Mouse (Mus musculus): ENCODE measurements around the gene Aqp7. TPM values are rescaled to one million over a fixed set of nuclear protein-coding genes. Genes with fewer than 3 reads are reported as not detected.

Aqp7 gene
- total RNA-seq, 2 experiments from 2014 or later: not detected

DNA sequence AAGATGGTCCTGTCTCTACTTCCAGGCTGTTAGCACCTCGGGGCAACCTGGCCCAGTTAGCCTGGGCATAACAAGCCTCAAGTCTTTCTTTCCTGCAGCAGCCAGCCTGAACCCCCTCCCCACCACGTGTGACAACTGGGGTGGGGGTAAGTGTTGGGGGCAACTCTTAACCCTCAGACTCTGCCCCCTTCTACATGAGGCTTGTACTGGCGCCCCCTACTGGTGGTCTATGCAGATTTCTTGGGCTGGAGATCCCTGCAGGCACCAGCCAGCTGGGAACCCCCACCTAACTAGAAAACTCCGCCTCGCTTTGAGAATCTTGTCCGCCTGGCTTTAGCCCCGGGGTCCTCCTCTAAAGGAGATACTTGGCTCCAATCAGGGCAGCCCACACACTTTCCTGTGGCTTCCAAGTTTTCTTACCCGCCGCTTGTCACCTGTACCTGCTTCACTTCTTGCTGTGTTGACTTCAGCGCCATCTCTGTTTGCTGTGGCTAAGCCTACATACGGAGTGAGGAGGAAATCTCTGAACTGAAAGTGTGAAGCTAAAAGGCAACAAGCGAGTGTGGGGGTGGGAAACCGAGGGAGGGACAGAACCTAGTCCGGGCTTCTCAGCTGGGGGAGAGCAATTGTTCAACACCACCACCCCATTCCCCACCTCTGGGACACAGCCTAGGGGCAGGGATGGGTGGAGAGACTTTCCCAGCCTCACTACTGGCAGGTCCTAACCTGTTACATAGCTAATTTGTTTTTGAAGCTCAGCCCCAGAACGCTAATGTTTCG lies 16.1 kb upstream of the Aqp7 start:
- peak; percentile 70 for ATAC-seq (replicated peaks; ENCODE audit: poor library complexity)

GRCm38 (mm10) chr4:41063351-41063750 lies 15.4 kb upstream of the Aqp7 start:
- ATAC-seq (replicated peaks; ENCODE audit: poor library complexity): no peak

- no peak for ATAC-seq (replicated peaks; ENCODE audit: poor library complexity)
These were observed 9.4 kb upstream of the Aqp7 start for GRCm38 (mm10) chr4:41057361-41057760.

- no peak for ATAC-seq (replicated peaks; ENCODE audit: poor library complexity)
These were observed 8.9 kb upstream of the Aqp7 start for GRCm38 (mm10) chr4:41056742-41057332.

- ATAC-seq (replicated peaks; ENCODE audit: poor library complexity): no peak
These were observed 8.3 kb upstream of the Aqp7 start for GRCm38 (mm10) chr4:41056253-41056652.

DNA sequence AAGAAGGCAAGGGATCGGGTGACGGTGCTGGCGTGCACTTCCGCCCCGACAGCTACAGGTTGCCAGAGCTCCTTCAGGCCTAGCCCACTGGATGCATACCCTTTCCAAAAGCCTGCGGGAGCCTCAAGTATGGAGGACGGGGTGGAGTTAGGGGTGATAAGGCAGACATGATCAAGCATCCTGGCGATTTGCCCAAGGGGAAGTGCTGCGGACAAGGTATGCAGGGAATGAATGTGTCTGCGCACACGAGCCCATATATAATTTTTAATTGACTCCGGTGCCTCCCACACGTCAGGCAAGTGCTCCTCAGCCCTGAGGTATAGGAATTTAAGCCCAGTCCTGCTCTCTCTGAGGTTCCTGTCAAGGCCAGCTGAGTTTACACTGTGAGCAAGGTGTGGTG lies 7.2 kb upstream of the Aqp7 start:
- ATAC-seq (replicated peaks; ENCODE audit: poor library complexity): peak; percentile 52

- no peak for ATAC-seq (replicated peaks; ENCODE audit: poor library complexity)
These were observed 3.8 kb upstream of the Aqp7 start for GRCm38 (mm10) chr4:41051781-41052180.

DNA sequence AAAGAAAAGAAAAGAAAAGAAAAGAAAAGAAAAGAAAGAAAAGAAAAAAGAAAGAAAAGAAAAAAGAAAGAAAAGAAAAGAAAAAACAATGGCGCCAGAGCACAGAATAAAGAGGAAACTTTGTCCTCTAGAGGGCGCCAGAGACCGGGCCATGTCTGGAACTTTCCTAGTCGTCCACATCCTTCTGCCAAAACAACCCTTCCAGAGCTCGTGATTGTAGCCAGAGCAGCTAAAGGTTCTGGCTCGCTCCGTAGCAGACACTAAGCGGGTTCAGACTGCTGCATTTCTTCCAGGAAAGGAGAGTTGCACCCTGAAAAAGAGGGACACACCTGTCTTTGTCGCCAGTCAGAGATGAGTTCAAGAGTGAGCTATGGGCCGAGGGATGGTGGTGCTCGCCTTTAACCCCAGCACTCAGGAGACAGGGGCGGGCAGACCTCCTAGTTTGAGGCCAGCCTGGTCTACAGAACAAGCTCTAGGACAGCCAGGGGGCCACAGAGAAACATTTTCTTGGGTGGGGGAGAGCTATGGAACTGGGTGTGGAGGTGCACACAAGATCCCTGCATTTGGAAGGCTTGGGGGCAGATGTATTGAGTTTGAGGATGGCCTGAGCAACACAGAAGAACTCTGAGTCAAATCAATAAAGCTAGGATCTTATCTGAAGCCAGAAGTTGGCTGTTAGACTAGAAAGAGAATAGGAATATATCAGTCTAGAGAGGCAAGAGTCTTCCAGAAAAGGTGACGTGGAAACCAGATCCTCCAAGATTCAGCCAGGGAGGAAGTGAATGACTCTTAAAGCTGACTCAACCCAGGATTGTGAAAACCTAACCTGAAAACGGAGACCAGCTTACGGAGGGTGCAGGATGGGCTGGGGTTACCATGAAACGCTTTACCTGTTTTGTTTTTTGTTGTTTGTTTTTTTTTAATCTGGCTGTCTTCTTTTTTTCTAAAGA lies 3.1 kb upstream of the Aqp7 start:
- peak; percentile 91 for ATAC-seq (replicated peaks; ENCODE audit: poor library complexity)

- no peak for ATAC-seq (replicated peaks; ENCODE audit: poor library complexity)
These were observed 987 bp upstream of the Aqp7 start for GRCm38 (mm10) chr4:41048926-41049325.

DNA sequence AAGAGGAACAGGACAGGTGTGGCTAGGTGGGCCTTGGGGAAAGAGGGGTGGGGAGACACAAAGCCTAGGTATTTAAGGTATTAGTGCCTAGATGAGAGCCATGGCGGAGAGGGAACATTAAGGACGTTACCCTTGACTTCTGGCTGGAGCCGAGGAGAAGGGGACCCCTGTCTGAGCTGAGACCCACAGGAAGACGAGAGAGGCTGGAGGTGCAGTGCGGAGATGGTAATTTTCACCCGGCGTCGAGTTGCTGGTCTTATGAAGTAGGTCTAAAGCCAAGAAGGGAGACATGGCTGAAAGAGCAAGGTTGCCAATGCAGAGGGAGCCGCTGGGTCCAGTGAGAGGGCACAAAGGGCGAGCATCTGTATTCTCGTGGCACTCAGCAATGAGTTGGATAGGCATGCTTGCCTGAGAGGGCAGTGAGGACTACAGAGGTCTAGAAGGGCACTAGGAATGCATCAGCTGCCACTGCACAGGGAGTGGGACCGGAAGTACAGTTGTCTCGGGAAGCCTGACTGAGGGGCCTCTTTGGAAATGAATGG lies 1.6 kb downstream of the Aqp7 start:
- ATAC-seq (replicated peaks; ENCODE audit: poor library complexity): no peak

- no peak for ATAC-seq (replicated peaks; ENCODE audit: poor library complexity)
These were observed 2.7 kb downstream of the Aqp7 start for GRCm38 (mm10) chr4:41045288-41045687.

DNA sequence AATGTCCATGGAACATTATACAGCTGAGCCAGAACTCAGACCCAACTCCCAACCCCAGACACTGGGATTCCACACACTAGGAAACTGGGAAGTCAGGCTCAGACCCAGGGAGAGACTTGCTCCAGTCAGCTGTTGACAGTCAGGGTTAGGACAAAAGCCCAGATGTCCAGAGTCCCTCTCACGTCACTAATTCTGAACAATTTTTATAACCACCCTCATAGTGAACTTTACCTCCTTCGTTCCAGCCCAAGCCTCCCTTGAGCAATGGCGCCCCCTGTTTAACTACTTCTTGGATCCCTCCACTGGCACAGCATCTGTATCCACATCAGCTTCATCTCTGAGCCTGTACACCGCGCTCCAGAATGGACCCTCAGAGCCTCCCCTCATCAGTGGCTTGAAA lies 4.0 kb downstream of the Aqp7 start:
- no peak for ATAC-seq (replicated peaks; ENCODE audit: poor library complexity)

- ATAC-seq (replicated peaks; ENCODE audit: poor library complexity): no peak
These were observed 5.1 kb downstream of the Aqp7 start for GRCm38 (mm10) chr4:41042880-41043279.

- ATAC-seq (replicated peaks; ENCODE audit: poor library complexity): no peak
These were observed 7.0 kb downstream of the Aqp7 start for GRCm38 (mm10) chr4:41040983-41041382.

DNA sequence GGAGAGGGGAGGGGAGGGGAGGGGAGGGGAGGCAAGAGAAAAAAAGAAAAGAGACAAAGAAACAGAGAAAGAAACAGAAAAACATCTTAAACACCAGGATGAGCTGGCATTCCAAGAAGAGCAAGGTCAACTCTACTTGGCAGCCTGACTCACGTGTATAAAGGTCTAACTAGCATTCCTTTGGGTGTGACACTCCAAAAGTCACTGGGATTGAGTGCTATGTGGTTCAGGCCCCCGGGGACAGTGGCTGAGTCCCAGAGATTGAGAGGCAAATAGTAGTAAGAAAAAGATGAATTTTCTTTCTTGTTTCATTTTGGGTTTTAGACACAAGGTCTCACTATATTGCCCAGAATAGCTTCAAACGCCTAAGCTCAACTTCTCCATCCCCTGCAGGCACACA lies 10.0 kb downstream of the Aqp7 start:
- ATAC-seq (replicated peaks; ENCODE audit: poor library complexity): no peak

DNA sequence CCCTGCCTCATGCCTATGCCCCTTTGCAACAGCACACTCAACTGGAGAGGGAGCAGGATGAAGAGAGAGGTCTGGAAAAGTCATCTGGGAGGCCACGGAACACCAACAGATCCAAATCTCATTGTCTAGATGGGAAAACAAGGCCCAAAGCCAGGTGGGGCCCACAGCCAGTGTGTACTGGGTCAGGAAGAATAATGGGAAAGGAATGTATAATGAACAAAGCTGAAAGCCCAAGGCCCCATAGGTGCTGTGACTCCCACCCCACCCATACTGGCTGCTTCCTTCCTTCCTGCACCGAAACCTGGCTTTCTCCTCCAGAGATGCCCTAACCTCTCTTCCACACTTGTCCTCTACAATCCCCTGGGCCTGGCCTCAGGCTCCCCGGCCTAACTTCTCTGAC lies 16.7 kb downstream of the Aqp7 start:
- ATAC-seq (replicated peaks; ENCODE audit: poor library complexity): no peak

GRCm38 (mm10) chr4:41029372-41029771 lies 18.6 kb downstream of the Aqp7 start:
- no peak for ATAC-seq (replicated peaks; ENCODE audit: poor library complexity)

DNA sequence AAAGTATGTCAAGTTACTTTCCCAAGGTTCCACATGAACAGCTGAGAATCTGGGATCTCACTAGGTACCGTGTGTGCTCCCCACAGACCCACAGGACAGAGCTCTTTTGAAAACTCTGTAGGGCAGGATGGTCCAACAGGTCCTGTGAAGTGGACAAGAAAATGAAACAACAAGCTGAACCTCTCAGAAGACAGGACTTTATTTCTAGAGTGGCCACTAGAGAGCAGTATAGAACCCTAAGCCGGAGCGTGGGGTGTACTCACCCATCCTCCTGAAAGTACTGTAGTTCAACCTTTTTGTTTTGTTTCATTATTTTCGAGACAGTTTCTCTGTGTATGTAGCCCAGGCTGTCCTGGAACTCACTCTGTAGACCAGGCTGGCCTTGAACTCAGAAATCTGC lies 19.7 kb downstream of the Aqp7 start:
- peak; percentile 60 for ATAC-seq (replicated peaks; ENCODE audit: poor library complexity)

DNA sequence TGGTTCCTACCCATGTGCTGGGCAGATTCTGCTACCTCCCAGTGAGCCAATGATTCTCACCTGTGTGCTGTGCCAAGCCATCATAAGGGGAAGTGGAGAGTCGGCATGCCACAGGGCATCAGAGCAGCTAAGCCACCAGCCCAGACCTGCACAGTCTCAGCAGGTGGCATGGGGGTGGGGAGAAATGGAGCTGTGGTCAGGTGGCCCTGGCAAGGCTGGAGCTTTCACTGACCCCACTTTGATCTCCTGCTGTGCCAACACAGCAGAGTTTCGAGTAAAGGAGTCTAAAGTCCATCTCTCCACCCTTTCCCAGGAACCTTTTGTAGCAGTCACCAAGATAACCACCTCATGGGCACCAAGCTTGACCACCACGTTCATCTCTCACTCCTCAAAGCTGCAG lies 20.1 kb downstream of the Aqp7 start:
- no peak for ATAC-seq (replicated peaks; ENCODE audit: poor library complexity)

DNA sequence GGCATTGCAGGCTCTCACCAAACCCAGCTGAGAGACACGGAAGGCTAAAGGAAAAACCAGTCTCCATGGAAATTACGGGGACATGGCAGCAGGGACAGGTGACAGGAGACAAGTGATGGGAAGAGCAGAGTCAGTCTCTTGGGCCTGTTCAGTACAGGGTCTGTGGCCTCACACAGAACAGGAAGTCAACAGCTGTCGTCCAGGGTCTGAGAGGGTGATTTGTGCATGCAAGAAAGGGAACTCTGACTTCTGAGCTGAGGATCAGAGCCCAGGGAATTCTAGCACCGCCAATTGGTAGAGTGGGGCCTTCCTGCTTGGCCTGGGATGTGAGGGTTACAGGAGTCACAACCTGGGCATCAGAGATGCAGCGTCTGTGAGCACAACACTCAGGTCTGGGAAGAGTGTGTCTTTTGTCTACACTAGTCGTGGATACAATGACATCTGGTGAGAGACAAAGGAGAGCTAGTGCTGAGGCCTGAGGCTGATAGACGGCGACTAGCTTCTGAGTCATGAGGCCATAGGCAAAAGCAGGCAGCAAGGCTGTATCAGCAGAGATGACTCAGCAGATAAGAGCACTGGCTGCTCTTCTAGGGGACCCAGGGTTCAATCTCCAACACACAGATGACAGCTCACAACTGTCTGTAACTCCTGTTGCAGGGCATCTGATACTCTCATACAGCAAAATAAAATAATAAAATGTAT lies 21.7 kb downstream of the Aqp7 start:
- ATAC-seq (replicated peaks; ENCODE audit: poor library complexity): peak; percentile 71

- ATAC-seq (replicated peaks; ENCODE audit: poor library complexity): no peak
These were observed 26.8 kb downstream of the Aqp7 start for GRCm38 (mm10) chr4:41021094-41021493.
